Mouse (Mus musculus): ENCODE measurements around the gene Nek6. TPM values are rescaled to one million over a fixed set of nuclear protein-coding genes. Genes with fewer than 3 reads are reported as not detected.

The Nek6 gene
- polyA plus RNA-seq, 1 experiment from 2014 or later = 55.0 TPM

GRCm38 (mm10) chr2:38541101-38541500 lies 29.7 kb downstream of the Nek6 start:
- no peak for ATAC-seq (ENCODE audit: low FRiP score)

GRCm38 (mm10) chr2:38541570-38541969 lies 30.1 kb downstream of the Nek6 start:
- ATAC-seq (ENCODE audit: low FRiP score) (no peak), DNase-seq (ENCODE audit: low spot score) (no peak)
- H3K4me3 ChIP-seq (replicated peaks; ENCODE audit: low read length) = no peak overlapping the region
- no peak overlapping the region for H3K27ac ChIP-seq
- no peaks in the 10 kb centered on the region for H3K36me3 ChIP-seq (replicated peaks; ENCODE audit: control insufficient read depth, insufficient read depth)
- peaks cover 29% of the 10 kb centered on the region for H3K4me1 ChIP-seq (replicated peaks; ENCODE audit: control insufficient read depth, insufficient read depth, low read length)
- no peak overlapping the region for H3K9ac ChIP-seq
- WGBS = 79% methylated on average over 1 of the region's 1 CpGs
- no peak overlapping the region for H3K4me2 ChIP-seq (replicated peaks)
- H3K27me3 ChIP-seq (ENCODE audit: control insufficient read depth, insufficient read depth, low read length) = no peaks in the 10 kb centered on the region
- H3K9me3 ChIP-seq (ENCODE audit: control insufficient read depth, low read length) = no peaks in the 10 kb centered on the region

More at GRCm38 (mm10) chr2:38541101-38541500, 29.7 kb downstream of the Nek6 start:
- H3K9ac ChIP-seq = no peak overlapping the region
- H3K4me2 ChIP-seq (replicated peaks) = no peak overlapping the region
- peaks cover 29% of the 10 kb centered on the region for H3K4me1 ChIP-seq (replicated peaks; ENCODE audit: control insufficient read depth, insufficient read depth, low read length)
- H3K27ac ChIP-seq = no peak overlapping the region
- H3K36me3 ChIP-seq (replicated peaks; ENCODE audit: control insufficient read depth, insufficient read depth) = no peaks in the 10 kb centered on the region
- no peak overlapping the region for H3K4me3 ChIP-seq (replicated peaks; ENCODE audit: low read length)
- no peaks in the 10 kb centered on the region for H3K27me3 ChIP-seq (ENCODE audit: control insufficient read depth, insufficient read depth, low read length)
- no peaks in the 10 kb centered on the region for H3K9me3 ChIP-seq (ENCODE audit: control insufficient read depth, low read length)
- WGBS = 83% methylated on average over 3 of the region's 3 CpGs
- DNase-seq (ENCODE audit: low spot score) = no peak

DNA sequence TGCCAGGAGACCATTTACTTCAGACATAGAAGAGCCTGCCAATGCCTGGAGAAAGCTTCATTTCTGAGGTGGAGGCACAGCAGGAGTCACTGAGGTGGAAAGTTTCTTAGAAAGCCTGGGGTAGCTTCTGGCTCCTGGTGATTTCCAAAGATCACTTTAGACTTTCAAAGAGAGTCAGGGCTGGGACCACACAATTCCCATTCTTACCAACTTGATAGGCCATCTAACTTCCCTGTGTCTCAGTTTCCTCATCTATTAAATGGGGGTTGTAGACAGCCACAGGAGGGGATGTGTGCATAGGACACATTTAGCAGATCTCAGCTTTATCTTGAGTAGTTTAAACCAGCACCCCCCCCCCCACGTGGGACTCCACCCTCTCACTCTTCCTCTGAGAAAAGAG lies 30.9 kb downstream of the Nek6 start:
- no peak overlapping the region for H3K27ac ChIP-seq
- ATAC-seq (ENCODE audit: low FRiP score) (no peak), DNase-seq (ENCODE audit: low spot score) (no peak)
- no peak overlapping the region for H3K4me2 ChIP-seq (replicated peaks)
- H3K4me1 ChIP-seq (replicated peaks; ENCODE audit: control insufficient read depth, insufficient read depth, low read length) = peaks cover 31% of the 10 kb centered on the region
- WGBS = 45% methylated on average over 1 of the region's 1 CpGs
- no peak overlapping the region for H3K4me3 ChIP-seq (replicated peaks; ENCODE audit: low read length)
- H3K9ac ChIP-seq = no peak overlapping the region
- H3K9me3 ChIP-seq (ENCODE audit: control insufficient read depth, low read length) = no peaks in the 10 kb centered on the region
- H3K27me3 ChIP-seq (ENCODE audit: control insufficient read depth, insufficient read depth, low read length) = no peaks in the 10 kb centered on the region
- no peaks in the 10 kb centered on the region for H3K36me3 ChIP-seq (replicated peaks; ENCODE audit: control insufficient read depth, insufficient read depth)

- no peaks in the 10 kb centered on the region for H3K27me3 ChIP-seq (ENCODE audit: control insufficient read depth, insufficient read depth, low read length)
- H3K4me2 ChIP-seq (replicated peaks) = no peak overlapping the region
- WGBS = 82% methylated on average over 2 of the region's 2 CpGs
- H3K36me3 ChIP-seq (replicated peaks; ENCODE audit: control insufficient read depth, insufficient read depth) = no peaks in the 10 kb centered on the region
- H3K9ac ChIP-seq = no peak overlapping the region
- no peak for DNase-seq (ENCODE audit: low spot score)
- ATAC-seq (ENCODE audit: low FRiP score) = no peak
- no peak overlapping the region for H3K4me3 ChIP-seq (replicated peaks; ENCODE audit: low read length)
- no peak overlapping the region for H3K27ac ChIP-seq
- H3K9me3 ChIP-seq (ENCODE audit: control insufficient read depth, low read length) = no peaks in the 10 kb centered on the region
- peaks cover 26% of the 10 kb centered on the region for H3K4me1 ChIP-seq (replicated peaks; ENCODE audit: control insufficient read depth, insufficient read depth, low read length)
Measured at GRCm38 (mm10) chr2:38543158-38543557, 31.7 kb downstream of the Nek6 start.

- H3K4me3 ChIP-seq (replicated peaks; ENCODE audit: low read length) = no peak overlapping the region
- no peak for DNase-seq (ENCODE audit: low spot score)
- peaks cover 26% of the 10 kb centered on the region for H3K4me1 ChIP-seq (replicated peaks; ENCODE audit: control insufficient read depth, insufficient read depth, low read length)
- ATAC-seq (ENCODE audit: low FRiP score) = no peak
- H3K4me2 ChIP-seq (replicated peaks) = no peak overlapping the region
- H3K9ac ChIP-seq = no peak overlapping the region
- H3K27ac ChIP-seq = no peak overlapping the region
- H3K36me3 ChIP-seq (replicated peaks; ENCODE audit: control insufficient read depth, insufficient read depth) = no peaks in the 10 kb centered on the region
- H3K9me3 ChIP-seq (ENCODE audit: control insufficient read depth, low read length) = no peaks in the 10 kb centered on the region
- H3K27me3 ChIP-seq (ENCODE audit: control insufficient read depth, insufficient read depth, low read length) = no peaks in the 10 kb centered on the region
Measured at GRCm38 (mm10) chr2:38544341-38544740, 32.9 kb downstream of the Nek6 start.

DNA sequence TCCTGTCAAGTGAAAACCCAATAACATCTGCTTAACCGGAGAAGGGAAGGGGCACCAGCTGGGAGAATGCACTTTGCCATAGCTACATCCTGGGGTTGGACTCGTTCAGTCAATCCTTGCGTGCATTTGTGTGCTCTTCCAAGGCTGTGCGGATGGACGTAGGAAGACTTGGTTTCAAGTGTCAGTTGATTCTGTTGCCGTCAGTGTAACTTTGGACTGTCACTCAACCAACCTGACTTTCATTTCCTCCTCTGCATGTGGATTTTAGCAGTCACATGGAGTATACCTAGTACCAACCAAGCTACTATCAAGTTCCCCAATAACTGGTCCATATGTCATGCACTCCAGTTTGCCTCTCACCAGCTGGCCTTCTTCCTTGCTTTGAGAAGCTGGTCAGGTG lies 33.5 kb downstream of the Nek6 start:
- Histone ChIP-seq H3K9me3 (ENCODE audit: control insufficient read depth, low read length) (no peaks in the 10 kb centered on the region), H3K9ac (no peak overlapping the region), H3K4me2 (replicated peaks) (no peak overlapping the region), H3K27me3 (ENCODE audit: control insufficient read depth, insufficient read depth, low read length) (no peaks in the 10 kb centered on the region), H3K27ac (no peak overlapping the region), H3K4me3 (replicated peaks; ENCODE audit: low read length) (no peak overlapping the region), H3K36me3 (replicated peaks; ENCODE audit: control insufficient read depth, insufficient read depth) (no peaks in the 10 kb centered on the region), H3K4me1 (replicated peaks; ENCODE audit: control insufficient read depth, insufficient read depth, low read length) (peaks cover 20% of the 10 kb centered on the region)
- ATAC-seq (ENCODE audit: low FRiP score) (no peak), DNase-seq (ENCODE audit: low spot score) (no peak)
- WGBS = 85% methylated on average over 6 of the region's 6 CpGs

- Histone ChIP-seq H3K27ac (no peak overlapping the region), H3K27me3 (ENCODE audit: control insufficient read depth, insufficient read depth, low read length) (no peaks in the 10 kb centered on the region), H3K9ac (no peak overlapping the region), H3K4me1 (replicated peaks; ENCODE audit: control insufficient read depth, insufficient read depth, low read length) (peaks cover 14% of the 10 kb centered on the region), H3K36me3 (replicated peaks; ENCODE audit: control insufficient read depth, insufficient read depth) (no peaks in the 10 kb centered on the region), H3K4me2 (replicated peaks) (no peak overlapping the region), H3K4me3 (replicated peaks; ENCODE audit: low read length) (no peak overlapping the region), H3K9me3 (ENCODE audit: control insufficient read depth, low read length) (no peaks in the 10 kb centered on the region)
- ATAC-seq (ENCODE audit: low FRiP score) = no peak
- DNase-seq (ENCODE audit: low spot score) = no peak
Measured at GRCm38 (mm10) chr2:38545706-38546105, 34.3 kb downstream of the Nek6 start.

- 16% methylated on average over 6 of the region's 6 CpGs for WGBS
Measured at GRCm38 (mm10) chr2:38546222-38546621, 34.8 kb downstream of the Nek6 start.

DNA sequence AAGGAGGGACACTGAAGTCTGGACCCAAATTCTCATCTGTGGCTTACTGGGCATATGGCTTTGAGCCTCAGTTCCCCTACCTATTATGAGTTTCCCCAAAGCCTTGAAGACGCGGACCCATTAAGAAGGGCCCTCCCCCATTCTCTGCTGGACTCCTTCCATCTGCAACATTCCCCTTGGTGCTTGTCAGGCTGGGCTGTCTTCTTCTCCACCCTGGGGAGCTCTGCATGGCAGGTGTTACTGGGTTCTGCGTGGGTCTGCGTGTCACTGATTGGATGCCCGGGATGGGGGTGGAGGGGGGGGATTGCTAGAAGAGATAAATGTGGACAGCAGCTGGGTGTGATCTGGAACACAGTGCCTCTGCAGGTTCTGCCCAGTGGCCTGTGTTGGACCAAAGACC lies 35.3 kb downstream of the Nek6 start:
- H3K4me2 ChIP-seq (replicated peaks) = no peak overlapping the region
- ATAC-seq (ENCODE audit: low FRiP score) = no peak
- H3K4me3 ChIP-seq (replicated peaks; ENCODE audit: low read length) = no peak overlapping the region
- no peak overlapping the region for H3K27ac ChIP-seq
- DNase-seq (ENCODE audit: low spot score) = no peak
- WGBS = 54% methylated on average over 5 of the region's 5 CpGs
- peaks cover 14% of the 10 kb centered on the region for H3K4me1 ChIP-seq (replicated peaks; ENCODE audit: control insufficient read depth, insufficient read depth, low read length)
- no peaks in the 10 kb centered on the region for H3K9me3 ChIP-seq (ENCODE audit: control insufficient read depth, low read length)
- H3K9ac ChIP-seq = no peak overlapping the region
- no peaks in the 10 kb centered on the region for H3K27me3 ChIP-seq (ENCODE audit: control insufficient read depth, insufficient read depth, low read length)
- no peaks in the 10 kb centered on the region for H3K36me3 ChIP-seq (replicated peaks; ENCODE audit: control insufficient read depth, insufficient read depth)

More at GRCm38 (mm10) chr2:38546222-38546621, 34.8 kb downstream of the Nek6 start:
- H3K9ac ChIP-seq = no peak overlapping the region
- ATAC-seq (ENCODE audit: low FRiP score) (no peak), DNase-seq (ENCODE audit: low spot score) (no peak)
- H3K27ac ChIP-seq = no peak overlapping the region
- H3K9me3 ChIP-seq (ENCODE audit: control insufficient read depth, low read length) = no peaks in the 10 kb centered on the region
- no peak overlapping the region for H3K4me3 ChIP-seq (replicated peaks; ENCODE audit: low read length)
- no peaks in the 10 kb centered on the region for H3K36me3 ChIP-seq (replicated peaks; ENCODE audit: control insufficient read depth, insufficient read depth)
- no peaks in the 10 kb centered on the region for H3K27me3 ChIP-seq (ENCODE audit: control insufficient read depth, insufficient read depth, low read length)
- H3K4me1 ChIP-seq (replicated peaks; ENCODE audit: control insufficient read depth, insufficient read depth, low read length) = peaks cover 14% of the 10 kb centered on the region
- no peak overlapping the region for H3K4me2 ChIP-seq (replicated peaks)

DNA sequence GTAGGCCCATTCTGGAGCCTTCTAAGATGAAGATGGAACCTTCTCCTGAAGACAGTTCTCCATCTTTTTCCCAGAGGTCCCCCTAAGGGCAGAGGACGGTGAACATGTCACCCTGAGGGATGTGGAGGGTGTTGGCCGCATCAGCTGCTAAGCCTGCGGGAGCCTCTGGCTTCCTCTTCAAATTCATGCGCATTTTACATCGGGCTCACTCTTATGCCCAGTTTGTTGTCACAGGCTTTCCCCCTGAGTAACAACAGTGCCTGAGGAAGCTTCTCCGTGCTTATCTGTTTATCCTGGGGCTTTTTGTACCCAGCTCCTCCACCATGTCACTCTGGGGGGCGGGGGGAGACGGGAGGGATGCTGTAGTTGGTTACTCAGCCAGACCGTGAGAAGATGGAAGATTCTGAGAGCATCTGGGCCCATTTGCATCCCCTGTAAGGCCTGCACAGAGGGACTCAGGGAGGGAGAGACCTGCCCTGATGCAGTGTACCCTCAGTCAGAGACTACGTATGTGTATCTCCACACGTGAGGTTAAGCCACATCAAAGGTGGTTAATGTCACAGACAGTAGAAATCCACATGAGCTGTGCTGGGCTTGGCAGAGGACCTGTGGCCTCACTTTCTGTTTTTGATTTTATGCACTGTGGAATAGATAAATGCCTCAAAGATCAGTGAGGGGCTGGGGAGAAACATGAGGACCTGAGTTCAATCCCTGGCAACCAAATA lies 36.5 kb downstream of the Nek6 start:
- Histone ChIP-seq H3K9me3 (ENCODE audit: control insufficient read depth, low read length) (no peaks in the 10 kb centered on the region), H3K9ac (no peak overlapping the region), H3K27ac (no peak overlapping the region), H3K36me3 (replicated peaks; ENCODE audit: control insufficient read depth, insufficient read depth) (no peaks in the 10 kb centered on the region), H3K27me3 (ENCODE audit: control insufficient read depth, insufficient read depth, low read length) (no peaks in the 10 kb centered on the region), H3K4me2 (replicated peaks) (no peak overlapping the region), H3K4me1 (replicated peaks; ENCODE audit: control insufficient read depth, insufficient read depth, low read length) (peaks cover 14% of the 10 kb centered on the region), H3K4me3 (replicated peaks; ENCODE audit: low read length) (no peak overlapping the region)
- ATAC-seq (ENCODE audit: low FRiP score) (no peak), DNase-seq (ENCODE audit: low spot score) (no peak)
- WGBS = 37% methylated on average over 11 of the region's 11 CpGs
